Mouse (Mus musculus): ENCODE data around the gene Idh2.
A peak's percentile ranks its signal among the peaks of the same experiment; 100 is the strongest.
"Not testable (repeated sequence)": the region's sequence is repeated elsewhere in the genome, so short reads cannot be mapped to it uniquely, and the experiment has no call there.

Idh2 gene

GRCm38 (mm10) chr7:80115224-80115590 lies at the start of gene Idh2:
TSS of gene Idh2 (minus strand) at chr7:80115392.
- peak; percentile 96 for DNase-seq

GRCm38 (mm10) chr7:80160945-80161306 lies 45.7 kb upstream of the Idh2 start:
- peak; percentile 95 for DNase-seq

- DNase-seq, result peak; percentile 83
Measured at GRCm38 (mm10) chr7:80160293-80160944, 45.2 kb upstream of the Idh2 start.

- no peak for DNase-seq
Measured at GRCm38 (mm10) chr7:80158496-80159268, 43.5 kb upstream of the Idh2 start.

- peak; percentile 81 for DNase-seq
Measured at GRCm38 (mm10) chr7:80156711-80157227, 41.6 kb upstream of the Idh2 start.

- DNase-seq, result no peak
Measured at GRCm38 (mm10) chr7:80154689-80155088, 39.5 kb upstream of the Idh2 start.

- no peak for DNase-seq
Measured at GRCm38 (mm10) chr7:80152756-80153155, 37.6 kb upstream of the Idh2 start.

GRCm38 (mm10) chr7:80152152-80152551 lies 37.0 kb upstream of the Idh2 start:
- DNase-seq, result no peak

GRCm38 (mm10) chr7:80149356-80149755 lies 34.2 kb upstream of the Idh2 start:
- DNase-seq, result no peak

GRCm38 (mm10) chr7:80146077-80146476 lies 30.9 kb upstream of the Idh2 start:
- no peak for DNase-seq

- DNase-seq, result no peak
Measured at GRCm38 (mm10) chr7:80144695-80145094, 29.5 kb upstream of the Idh2 start.

GRCm38 (mm10) chr7:80143331-80144273 lies 28.4 kb upstream of the Idh2 start:
- no peak for DNase-seq

- peak; percentile 60 for DNase-seq
Measured at GRCm38 (mm10) chr7:80140815-80141214, 25.6 kb upstream of the Idh2 start.

- DNase-seq, result no peak
Measured at GRCm38 (mm10) chr7:80138375-80138774, 23.2 kb upstream of the Idh2 start.

- DNase-seq, result no peak
Measured at GRCm38 (mm10) chr7:80135173-80135532, 20.0 kb upstream of the Idh2 start.

GRCm38 (mm10) chr7:80134454-80135172 lies 19.4 kb upstream of the Idh2 start:
- DNase-seq, result peak; percentile 94

- peak; percentile 42 for DNase-seq
Measured at GRCm38 (mm10) chr7:80132541-80132940, 17.3 kb upstream of the Idh2 start.

- not testable (repeated sequence) for DNase-seq
Measured at GRCm38 (mm10) chr7:80131315-80131714, 16.1 kb upstream of the Idh2 start.

GRCm38 (mm10) chr7:80130344-80131055 lies 15.3 kb upstream of the Idh2 start:
- DNase-seq, result peak; percentile 74

- peak; percentile 53 for DNase-seq
Measured at GRCm38 (mm10) chr7:80129278-80129677, 14.1 kb upstream of the Idh2 start.

GRCm38 (mm10) chr7:80123672-80124071 lies 8.5 kb upstream of the Idh2 start:
- no peak for DNase-seq

GRCm38 (mm10) chr7:80123115-80123514 lies 7.9 kb upstream of the Idh2 start:
- no peak for DNase-seq
